Mouse (Mus musculus) forebrain, embryonic 11.5 days (tissue): Measurements from ENCODE around the gene Ppl. TPM values are rescaled to one million over a fixed set of nuclear protein-coding genes. Genes with fewer than 3 reads are reported as not detected.
A peak's percentile ranks its signal among the peaks of the same experiment; 100 is the strongest.

Source experiments
- ATAC-seq: fragments of 200-750 bp; cut with Nextera tagmentation; replicated peaks from 2 replicates; pipeline ENCODE4 v1.8.0; 2017; ENCODE audit warnings: moderate TSS enrichment; ENCODE audit not compliant: low FRiP score
- DNase-seq: peaks from one replicate; pipeline ENCODE4 v3.0.0-alpha.2; 2017; ENCODE audit warnings: low spot score
- H3K27ac ChIP-seq: fragments of 300-500 bp; sonication (generic); 2 replicates; pipeline ENCODE4 v1.5.1; 2014; ENCODE audit warnings: low read depth, low read length
- H3K27me3 ChIP-seq: fragments of 300-500 bp; sonication (generic); 2 replicates; pipeline ENCODE4 v1.6.1; 2014; ENCODE audit warnings: mild to moderate bottlenecking, low read length, mixed read lengths; ENCODE audit not compliant: control insufficient read depth, insufficient read depth
- H3K36me3 ChIP-seq: fragments of 300-500 bp; sonication (generic); 2 replicates; pipeline ENCODE4 v1.6.1; 2014; ENCODE audit warnings: mild to moderate bottlenecking, low read length, moderate library complexity, mixed read lengths; ENCODE audit not compliant: control insufficient read depth, insufficient read depth
- H3K4me1 ChIP-seq: fragments of 300-500 bp; sonication (generic); replicated peaks from 2 replicates; pipeline ENCODE4 v1.6.1; 2014; ENCODE audit warnings: low read length, mixed read lengths; ENCODE audit not compliant: control insufficient read depth, insufficient read depth
- H3K4me2 ChIP-seq: fragments of 300-500 bp; sonication (generic); 2 replicates; pipeline ENCODE4 v1.6.1; 2014; ENCODE audit warnings: low read depth, mild to moderate bottlenecking, low read length, moderate library complexity, mixed read lengths; ENCODE audit not compliant: severe bottlenecking
- H3K4me3 ChIP-seq: fragments of 300-500 bp; sonication (generic); 2 replicates; pipeline ENCODE4 v1.5.1; 2014; ENCODE audit warnings: low read depth, low read length
- H3K9ac ChIP-seq: fragments of 300-500 bp; sonication (generic); 2 replicates; pipeline ENCODE4 v1.6.1; 2014; ENCODE audit warnings: low read length
- H3K9me3 ChIP-seq: fragments of 300-500 bp; sonication (generic); 2 replicates; pipeline ENCODE4 v1.6.1; 2016; ENCODE audit warnings: low read length, mixed read lengths; ENCODE audit not compliant: control insufficient read depth
- WGBS: fragments of 180-500 bp; shearing (Covaris S2); extraction: QIAGEN DNeasy Blood & Tissue Kit; methylation state at CpG from one replicate; pipeline ENCODE4 v1.1.7; 2014; 5-methylcytosine and 5-hydroxymethylcytosine counted together
- polyA plus RNA-seq: library from polyadenylated mRNA; unstranded; fragments of >200 nt; fragmentation: Nextera tagmentation; extraction: Ambion mirVana; gene quantifications from 2 replicates; pipeline ENCODE4 v1.2.1, GENCODE M21; 2014

Ppl gene
- polyA plus RNA-seq, 1 experiment from 2014 or later: 1.3 TPM

DNA sequence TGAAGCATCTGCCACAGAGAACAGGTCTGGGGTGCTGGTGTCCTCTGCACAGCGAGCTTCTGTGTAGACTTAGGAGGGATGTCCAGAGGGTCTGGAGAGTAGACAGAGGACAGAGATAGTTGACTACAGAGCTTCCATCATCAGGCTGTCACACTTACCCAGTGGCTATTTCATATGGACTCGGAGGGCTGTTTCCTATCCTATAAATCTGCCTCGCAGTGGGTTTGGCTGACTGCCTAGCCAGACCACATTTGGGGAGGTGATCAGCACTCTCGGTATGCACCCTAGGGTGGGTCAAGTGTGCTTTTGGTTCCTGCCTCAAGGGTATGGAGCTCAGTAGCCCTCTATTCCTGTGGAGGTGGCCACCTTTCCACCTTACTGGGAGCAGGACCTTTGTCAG, 47.0 kb downstream of the Ppl start:
- H3K9me3 ChIP-seq: no peaks in the 10 kb centered on the region
- 94% methylated on average over 4 of the region's 4 CpGs for WGBS
- no peak overlapping the region for H3K9ac ChIP-seq
- DNase-seq (no peak), ATAC-seq (no peak)
- peaks cover 6% of the 10 kb centered on the region; the same call in 1 of the 2 replicates for H3K36me3 ChIP-seq
- no peak overlapping the region for H3K4me2 ChIP-seq
- H3K4me1 ChIP-seq: no peaks in the 10 kb centered on the region
- H3K27ac ChIP-seq: no peak overlapping the region
- no peaks in the 10 kb centered on the region for H3K27me3 ChIP-seq
- no peak overlapping the region for H3K4me3 ChIP-seq

DNA sequence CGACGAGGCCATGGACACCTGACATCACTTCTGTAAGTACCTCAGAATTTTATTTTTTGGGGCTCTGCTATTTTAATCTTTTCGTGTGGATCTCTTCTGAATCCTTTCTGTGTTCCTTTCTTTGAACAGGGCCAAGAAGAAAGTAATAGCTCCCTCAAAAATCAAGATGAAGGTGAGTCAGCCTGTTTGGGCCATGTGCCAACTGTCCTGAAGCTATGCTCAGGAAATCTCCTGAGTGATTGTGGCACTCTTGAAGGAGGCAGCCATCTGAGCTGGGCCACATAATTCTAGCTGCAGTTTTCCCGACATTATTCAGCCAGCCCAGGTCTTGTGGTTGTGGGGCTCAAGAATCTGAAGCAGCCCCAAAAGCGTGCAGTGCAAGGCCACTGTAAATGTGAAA, 57.9 kb downstream of the Ppl start:
- Histone ChIP-seq H3K9ac (no peak overlapping the region), H3K36me3 (peaks cover 23% of the 10 kb centered on the region), H3K4me2 (no peak overlapping the region), H3K4me3 (no peak overlapping the region), H3K4me1 (no peaks in the 10 kb centered on the region), H3K27ac (no peak overlapping the region), H3K9me3 (no peaks in the 10 kb centered on the region), H3K27me3 (no peaks in the 10 kb centered on the region)
- 90% methylated on average over 5 of the region's 5 CpGs for WGBS
- ATAC-seq (no peak), DNase-seq (no peak)

DNA sequence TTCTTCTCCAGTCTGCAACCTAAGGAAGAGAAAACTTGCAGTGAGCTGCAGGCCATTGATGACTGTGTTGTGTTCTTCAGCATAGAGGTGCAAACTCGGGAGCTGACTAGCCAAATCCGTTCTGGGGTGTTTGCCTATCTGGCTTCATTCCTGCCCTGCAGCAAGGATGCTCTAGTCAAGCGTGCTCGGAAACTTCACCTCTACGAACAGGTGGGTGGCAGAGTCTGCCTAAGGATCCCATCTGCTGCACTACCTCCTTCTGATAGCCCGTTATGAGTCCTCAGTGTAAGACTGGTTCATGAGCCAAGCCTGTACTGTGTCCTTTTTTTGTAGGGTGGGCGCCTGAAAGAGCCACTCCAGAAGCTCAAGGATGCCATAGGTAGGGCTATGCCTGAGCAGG, 60.2 kb downstream of the Ppl start:
- H3K4me1 ChIP-seq: no peaks in the 10 kb centered on the region
- no peaks in the 10 kb centered on the region for H3K27me3 ChIP-seq
- WGBS: 93% methylated on average over 7 of the region's 7 CpGs
- H3K9ac ChIP-seq: no peak overlapping the region
- no peak overlapping the region for H3K4me3 ChIP-seq
- H3K27ac ChIP-seq: no peak overlapping the region
- H3K36me3 ChIP-seq: peaks cover 16% of the 10 kb centered on the region; the same call in 1 of the 2 replicates
- ATAC-seq: no peak
- no peak for DNase-seq
- H3K9me3 ChIP-seq: no peaks in the 10 kb centered on the region
- H3K4me2 ChIP-seq: no peak overlapping the region

DNA sequence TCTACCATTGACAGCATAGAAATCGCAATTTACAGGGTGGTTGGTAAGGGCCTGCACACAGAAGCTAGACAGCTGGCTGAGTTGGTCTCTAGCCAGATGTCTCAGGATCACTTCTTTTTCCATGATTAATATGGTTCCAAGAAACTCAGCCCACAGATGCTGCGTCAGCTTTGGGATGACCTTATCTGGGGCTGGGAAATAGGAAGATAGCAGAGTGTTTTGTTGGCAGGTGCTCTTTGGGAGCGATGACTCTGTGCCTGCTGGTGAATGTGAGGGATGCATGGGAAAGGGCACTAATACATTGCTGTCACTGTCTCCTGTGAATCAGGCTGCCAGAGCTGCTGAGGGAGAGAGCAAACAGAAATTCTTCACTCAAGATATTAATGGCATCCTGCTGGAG, 61.9 kb downstream of the Ppl start:
- Histone ChIP-seq H3K4me2 (no peak overlapping the region), H3K9me3 (no peaks in the 10 kb centered on the region), H3K36me3 (peaks cover 14% of the 10 kb centered on the region; the same call in 1 of the 2 replicates), H3K27me3 (no peaks in the 10 kb centered on the region), H3K4me3 (no peak overlapping the region), H3K9ac (no peak overlapping the region), H3K27ac (no peak overlapping the region), H3K4me1 (no peaks in the 10 kb centered on the region)
- DNase-seq: no peak
- 98% methylated on average over 3 of the region's 3 CpGs for WGBS
- ATAC-seq: no peak

DNA sequence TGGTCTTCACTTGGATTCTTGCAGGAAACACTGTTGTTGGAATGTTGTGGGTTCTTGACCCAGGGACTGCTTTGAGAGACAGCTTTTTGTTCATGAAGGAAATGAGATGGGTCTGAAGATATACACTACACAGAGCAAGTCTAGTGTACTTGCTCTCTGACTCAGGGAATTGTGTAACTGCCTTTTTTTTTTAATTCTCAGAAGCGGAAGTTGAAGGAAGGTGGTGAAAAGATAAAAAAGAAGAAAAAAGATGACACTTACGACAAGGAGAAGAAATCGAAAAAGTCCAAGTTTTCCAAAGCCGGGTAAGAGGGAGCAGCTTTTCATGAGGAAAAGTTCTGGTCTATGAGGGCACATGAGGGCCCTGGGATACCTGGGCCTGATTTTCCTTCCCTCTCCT, 68.7 kb downstream of the Ppl start:
- Histone ChIP-seq H3K36me3 (peaks cover 7% of the 10 kb centered on the region; the same call in 1 of the 2 replicates), H3K4me2 (no peak overlapping the region), H3K4me1 (no peaks in the 10 kb centered on the region), H3K9ac (no peak overlapping the region), H3K27ac (no peak overlapping the region), H3K4me3 (no peak overlapping the region), H3K9me3 (no peaks in the 10 kb centered on the region), H3K27me3 (no peaks in the 10 kb centered on the region)
- no peak for DNase-seq
- 95% methylated on average over 4 of the region's 4 CpGs for WGBS
- ATAC-seq: no peak

DNA sequence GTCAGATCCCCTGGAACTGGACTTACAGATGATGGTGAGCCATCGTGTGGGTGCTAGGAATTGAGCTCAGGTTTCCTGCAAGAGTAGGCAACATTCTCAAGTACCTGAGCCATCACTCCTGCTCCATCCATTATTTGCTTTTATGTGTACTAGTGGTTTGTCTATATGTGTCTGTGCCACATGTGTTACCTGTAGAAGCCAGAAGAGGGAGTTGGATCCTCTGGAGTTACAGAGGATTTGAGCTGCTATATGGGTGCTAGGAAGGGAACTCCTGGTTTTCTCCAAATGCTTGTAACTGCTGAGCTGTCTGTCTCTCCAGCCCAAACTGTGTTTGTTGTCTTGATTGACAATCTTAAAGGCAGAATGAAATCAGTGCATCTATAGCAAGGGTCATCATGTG, 74.1 kb downstream of the Ppl start:
- DNase-seq: no peak
- Histone ChIP-seq H3K9me3 (no peaks in the 10 kb centered on the region), H3K4me3 (no peak overlapping the region), H3K9ac (no peak overlapping the region), H3K4me1 (no peaks in the 10 kb centered on the region), H3K27me3 (no peaks in the 10 kb centered on the region), H3K4me2 (no peak overlapping the region), H3K36me3 (peaks cover 3% of the 10 kb centered on the region; the same call in 1 of the 2 replicates), H3K27ac (no peak overlapping the region)
- 89% methylated on average over 1 of the region's 1 CpGs for WGBS
- no peak for ATAC-seq

DNA sequence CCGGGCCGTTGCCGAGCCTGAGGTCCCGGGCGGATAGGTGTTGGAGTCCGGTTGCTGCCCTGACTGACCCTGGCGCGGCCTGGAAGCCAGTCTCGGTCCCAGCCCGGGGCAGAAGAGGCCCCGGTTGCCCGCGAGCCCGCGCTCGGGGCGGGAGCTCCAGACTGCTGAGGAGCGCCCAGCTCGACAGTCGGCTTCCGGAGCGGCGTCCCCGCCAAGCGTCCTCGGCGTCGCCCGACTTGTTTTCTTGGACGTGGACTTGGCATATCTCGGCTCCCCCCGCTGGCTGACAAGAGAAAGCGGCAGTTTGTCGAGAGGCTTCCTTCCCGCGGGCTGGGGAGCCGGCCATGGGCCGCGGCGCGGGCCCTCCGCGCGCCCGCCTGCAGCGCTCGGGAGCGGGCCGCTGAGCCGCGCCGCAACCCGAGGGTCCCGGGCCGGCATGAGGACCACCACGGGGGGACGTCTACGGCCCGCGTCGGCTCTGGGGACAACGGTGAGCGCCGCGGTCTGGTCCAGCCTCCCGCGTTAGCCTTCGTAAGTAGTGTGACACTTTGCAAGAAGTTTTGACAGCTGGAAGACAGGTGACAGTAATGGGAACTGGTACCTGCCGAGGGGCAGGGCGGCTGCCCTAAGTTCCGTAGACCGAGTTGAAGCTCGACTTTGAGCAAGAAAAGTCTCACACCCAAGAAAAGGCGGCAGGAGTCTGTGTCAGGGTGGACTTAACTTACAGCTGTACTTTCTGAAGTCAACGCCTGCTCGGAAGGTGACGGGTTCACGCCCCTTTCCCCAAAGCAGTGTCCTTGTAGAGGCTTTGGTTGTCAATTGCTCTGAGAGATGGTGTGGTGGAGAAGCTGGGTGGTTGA, 81.7 kb downstream of the Ppl start:
- under 1% methylated on average over 77 of the region's 78 CpGs for WGBS
- Histone ChIP-seq H3K4me3 (peak overlapping the region; percentile 98), H3K9ac (peak overlapping the region; percentile 85), H3K4me2 (peak overlapping the region; percentile 90), H3K27me3 (no peaks in the 10 kb centered on the region), H3K4me1 (0 out of 2 replicates have a peak, but pooled peaks cover 2% of the 10 kb centered on the region), H3K9me3 (no peaks in the 10 kb centered on the region), H3K36me3 (peaks cover 10% of the 10 kb centered on the region; the same call in 1 of the 2 replicates), H3K27ac (peak overlapping the region; percentile 90)
- ATAC-seq (peak; percentile 80), DNase-seq (peak; percentile 84)

DNA sequence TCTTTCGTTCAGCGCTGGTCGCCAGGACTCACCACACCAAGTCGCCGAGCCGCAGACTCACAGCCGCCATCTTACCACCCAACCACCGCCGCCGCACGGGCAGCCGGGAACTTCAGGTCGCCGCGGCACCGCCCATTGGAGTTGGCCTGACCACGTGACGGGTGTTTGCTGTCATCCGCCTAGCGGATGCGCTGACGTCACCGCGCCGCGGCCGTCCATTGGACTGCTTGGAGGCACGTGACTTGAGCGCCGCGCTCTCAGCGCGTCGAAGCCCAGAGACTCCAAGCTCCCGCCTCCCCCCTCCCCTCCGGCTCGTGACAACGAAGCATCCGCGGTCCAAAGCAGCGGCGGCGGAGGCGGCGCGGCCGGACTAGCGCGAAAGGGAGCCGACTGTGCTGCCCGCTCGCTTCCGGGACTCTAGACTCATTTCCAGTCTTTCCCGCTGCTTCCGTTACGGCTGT, 82.4 kb downstream of the Ppl start, which contains the start of the genes Glyr1 and Ubn1:
Gene Glyr1, minus strand, starts transcription at position 90 of the 461 bp plus-strand sequence.
Gene Ubn1, plus strand, starts transcription at position 284 of the 461 bp plus-strand sequence.
- Histone ChIP-seq H3K4me3 (peak within 1 kb of the TSS; percentile 98), H3K27me3 (no peaks in the 10 kb centered on the region), H3K36me3 (peaks cover 9% of the 10 kb centered on the region; the same call in 1 of the 2 replicates), H3K4me1 (0 out of 2 replicates have a peak, but pooled peaks cover 2% of the 10 kb centered on the region), H3K9me3 (no peaks in the 10 kb centered on the region), H3K27ac (peak within 1 kb of the TSS; percentile 90), H3K4me2 (peak within 1 kb of the TSS; percentile 90), H3K9ac (peak within 1 kb of the TSS; percentile 93)
- ATAC-seq (peak; percentile 100), DNase-seq (peak; percentile 100)
- WGBS: 0% methylated on average over 47 of the region's 56 CpGs
